ENCODE assay signal across 16 mouse cellular contexts in genomic region chr2:165687516-165687915, GRCm38 (mm10).
DNase-seq lines count a peak whose midpoint lies in the region; ATAC-seq and TF ChIP-seq lines count a peak whose summit lies in the region.
"Had no signal": no experiment of that assay in that cellular context is flagged by ENCODE, and none has a peak within 500 bp of the region (broad histone marks: within the 10 kb centered on the region; RNA-seq: fewer than 3 reads in every experiment).

No protein-coding gene starts in this region.

- no peak overlapping the region for H3K4me2 ChIP-seq in forebrain, postnatal 0 days (ENCODE audit: low read depth)
- H3K4me2 ChIP-seq: embryonic facial prominence, embryonic 12.5 days; intestine, embryonic 15.5 days; limb, embryonic 13.5 days had no signal

- H3K36me3 ChIP-seq in forebrain, postnatal 0 days (ENCODE audit: insufficient read depth) = no peaks in the 10 kb centered on the region
- H3K36me3 ChIP-seq in forebrain, embryonic 10.5 days (replicated peaks) = peaks cover 34% of the 10 kb centered on the region
- peaks cover 57% of the 10 kb centered on the region for H3K36me3 ChIP-seq in embryonic facial prominence, embryonic 10.5 days (replicated peaks)
- H3K36me3 ChIP-seq: intestine, embryonic 15.5 days; limb, embryonic 13.5 days had no signal

- peak; percentile 42; the same call in 1 of the 2 replicates for ATAC-seq in forebrain, postnatal 0 days
- ATAC-seq: intestine, embryonic 15.5 days had no signal

- H3K4me1 ChIP-seq in forebrain, postnatal 0 days (ENCODE audit: insufficient read depth) = no peaks in the 10 kb centered on the region
- H3K4me1 ChIP-seq in forebrain, embryonic 10.5 days = peaks cover 9% of the 10 kb centered on the region
- peaks cover 7% of the 10 kb centered on the region for H3K4me1 ChIP-seq in embryonic facial prominence, embryonic 10.5 days
- H3K4me1 ChIP-seq: embryonic facial prominence, embryonic 12.5 days; intestine, embryonic 15.5 days had no signal

- H3K9ac ChIP-seq in forebrain, postnatal 0 days = no peak overlapping the region
- H3K9ac ChIP-seq: embryonic facial prominence, embryonic 12.5 days; intestine, embryonic 15.5 days; limb, embryonic 13.5 days had no signal

- no peak for DNase-seq in forebrain, postnatal 0 days
- DNase-seq in forebrain, embryonic 10.5 days (ENCODE audit: extremely low spot score, low spot score) = no peak
- DNase-seq in retina, postnatal 1 day = peak; percentile 33
- no peak for DNase-seq in retina, embryonic 14.5 days (ENCODE audit: low spot score)
- DNase-seq in embryonic facial prominence, embryonic 10.5 days (ENCODE audit: low spot score) = peak; percentile 56
- DNase-seq in telencephalon, adult 2 months (ENCODE audit: low read depth, low spot score) = peak; percentile 22
- DNase-seq in spleen, postnatal 36 days (ENCODE audit: low spot score in 2 of 2) = no peak
- DNase-seq in frontal cortex, postnatal 10 days (ENCODE audit: low spot score in 2 of 2) = no peak
- DNase-seq: B cell, adult 2 months; cerebellum, adult 8-10 months; gastrocnemius, adult 2 months; lung, postnatal 4 days; right cerebral cortex, postnatal 4 days had no signal

- H3K27me3 ChIP-seq in forebrain, postnatal 0 days (ENCODE audit: insufficient read depth, low read length) = no peaks in the 10 kb centered on the region
- no peaks in the 10 kb centered on the region for H3K27me3 ChIP-seq in forebrain, embryonic 10.5 days (ENCODE audit: poor library complexity, severe bottlenecking)
- H3K27me3 ChIP-seq in embryonic facial prominence, embryonic 10.5 days (replicated peaks; ENCODE audit: low read depth, poor library complexity, severe bottlenecking) = no peaks in the 10 kb centered on the region
- H3K27me3 ChIP-seq: embryonic facial prominence, embryonic 12.5 days; intestine, embryonic 15.5 days had no signal

- TF ChIP-seq CTCF in forebrain, postnatal 0 days (IDR thresholded peaks at IDR 0.05; ENCODE audit: low read depth) = no peak

- no peak overlapping the region for H3K4me3 ChIP-seq in forebrain, postnatal 0 days (ENCODE audit: low read depth, low read length)
- H3K4me3 ChIP-seq in forebrain, embryonic 10.5 days = no peak overlapping the region
- no peak overlapping the region for H3K4me3 ChIP-seq in embryonic facial prominence, embryonic 10.5 days
- H3K4me3 ChIP-seq: embryonic facial prominence, embryonic 12.5 days; gastrocnemius, adult 2 months; intestine, embryonic 15.5 days; limb, embryonic 13.5 days had no signal

- 37% methylated on average over 8 of the region's 8 CpGs for WGBS in forebrain, postnatal 0 days
- WGBS in forebrain, embryonic 10.5 days = 38% methylated on average over 8 of the region's 8 CpGs
- 32% methylated on average over 8 of the region's 8 CpGs for WGBS in embryonic facial prominence, embryonic 10.5 days

- no peak overlapping the region for H3K27ac ChIP-seq in forebrain, postnatal 0 days (ENCODE audit: low read depth, low read length)
- no peak overlapping the region for H3K27ac ChIP-seq in forebrain, embryonic 10.5 days
- H3K27ac ChIP-seq in embryonic facial prominence, embryonic 10.5 days (replicated peaks) = no peak overlapping the region
- H3K27ac ChIP-seq: embryonic facial prominence, embryonic 12.5 days; gastrocnemius, adult 2 months; intestine, embryonic 15.5 days; limb, embryonic 13.5 days had no signal

- no peaks in the 10 kb centered on the region for H3K9me3 ChIP-seq in forebrain, postnatal 0 days (ENCODE audit: low read length)
- no peaks in the 10 kb centered on the region for H3K9me3 ChIP-seq in forebrain, embryonic 10.5 days
- H3K9me3 ChIP-seq in embryonic facial prominence, embryonic 10.5 days = no peaks in the 10 kb centered on the region
- H3K9me3 ChIP-seq: embryonic facial prominence, embryonic 12.5 days; intestine, embryonic 15.5 days; limb, embryonic 13.5 days had no signal

Comparison
In these comparisons a context has a peak if more than half of its experiments do, and no peak if none do; other contexts are left out.
1. DNase-seq: peak in retina, postnatal 1 day (single experiment), embryonic facial prominence, embryonic 10.5 days (single experiment) and telencephalon, adult 2 months (single experiment); none in forebrain, postnatal 0 days (single experiment), forebrain, embryonic 10.5 days (single experiment), retina, embryonic 14.5 days (single experiment), spleen, postnatal 36 days (0 of 2) and frontal cortex, postnatal 10 days (0 of 2).